Mouse (Mus musculus) MEL (cell line): ENCODE data around the gene Ccdc87.

ENCODE experiments used
- CTCF ChIP-seq, 3 experiments: IDR thresholded peaks in 2 of 3; conservative IDR thresholded peaks in 1 of 3; 2 replicates each; pipeline ENCODE4 v1.5.1; 2011 to 2012; ENCODE audit warnings: low read length in 3 of 3, low read depth in 2 of 3, mild to moderate bottlenecking in 2 of 3, improper control_type of control experiment in 1 of 3, inconsistent platforms in 1 of 3, mixed read lengths in 1 of 3, moderate library complexity in 1 of 3; ENCODE audit not compliant: control insufficient read depth in 1 of 3, insufficient read depth in 1 of 3, poor library complexity in 1 of 3, severe bottlenecking in 1 of 3
- E2F4 ChIP-seq: IDR thresholded peaks from 2 replicates; pipeline ENCODE4 v1.6.1; 2011; ENCODE audit warnings: low read depth, low read length, improper control_type of control experiment, borderline replicate concordance
- ELF1 ChIP-seq: IDR thresholded peaks from 2 replicates; pipeline ENCODE4 v1.6.1; 2014; ENCODE audit warnings: low read depth, mild to moderate bottlenecking, inconsistent platforms, low read length, improper control_type of control experiment, moderate library complexity
- HCFC1 ChIP-seq: IDR thresholded peaks from 2 replicates; pipeline ENCODE4 v1.6.1; 2012; ENCODE audit warnings: low read depth, mild to moderate bottlenecking, inconsistent platforms, low read length, improper control_type of control experiment, moderate library complexity
- MAFK ChIP-seq: IDR thresholded peaks from 2 replicates; pipeline ENCODE4 v1.6.1; 2011; ENCODE audit warnings: low read depth, mild to moderate bottlenecking, low read length, improper control_type of control experiment, borderline replicate concordance
- MEF2A ChIP-seq: IDR thresholded peaks from 2 replicates; pipeline ENCODE4 v1.6.1; 2014; ENCODE audit warnings: low read depth, mild to moderate bottlenecking, inconsistent platforms, low read length, improper control_type of control experiment; ENCODE audit not compliant: poor library complexity, insufficient replicate concordance, severe bottlenecking; ENCODE audit errors: extremely low read depth
- NELFE ChIP-seq: IDR thresholded peaks from 2 replicates; pipeline ENCODE4 v1.6.1; 2011; ENCODE audit warnings: low read depth, low read length, improper control_type of control experiment
- POLR2A ChIP-seq, 2 experiments: IDR thresholded peaks; 2 replicates each; pipeline ENCODE4 v1.6.1; 2011 to 2012; ENCODE audit warnings: low read length in 2 of 2, mild to moderate bottlenecking in 2 of 2, control low read depth in 1 of 2, improper control_type of control experiment in 1 of 2, low read depth in 1 of 2, moderate library complexity in 1 of 2; ENCODE audit not compliant: control insufficient read depth in 1 of 2, insufficient read depth in 1 of 2, poor library complexity in 1 of 2
- POLR2AphosphoS2 ChIP-seq: IDR thresholded peaks from 2 replicates; pipeline ENCODE4 v1.6.1; 2011; ENCODE audit warnings: low read length, improper control_type of control experiment
- TAL1 ChIP-seq: IDR thresholded peaks from 2 replicates; pipeline ENCODE4 v1.6.1; 2012; ENCODE audit warnings: mild to moderate bottlenecking, inconsistent platforms, low read length, moderate library complexity, mixed read lengths
- ZMIZ1 ChIP-seq: IDR thresholded peaks from 2 replicates; pipeline ENCODE4 v1.6.1; 2012; ENCODE audit warnings: low read depth, mild to moderate bottlenecking, inconsistent platforms, low read length, improper control_type of control experiment, moderate library complexity

DNA sequence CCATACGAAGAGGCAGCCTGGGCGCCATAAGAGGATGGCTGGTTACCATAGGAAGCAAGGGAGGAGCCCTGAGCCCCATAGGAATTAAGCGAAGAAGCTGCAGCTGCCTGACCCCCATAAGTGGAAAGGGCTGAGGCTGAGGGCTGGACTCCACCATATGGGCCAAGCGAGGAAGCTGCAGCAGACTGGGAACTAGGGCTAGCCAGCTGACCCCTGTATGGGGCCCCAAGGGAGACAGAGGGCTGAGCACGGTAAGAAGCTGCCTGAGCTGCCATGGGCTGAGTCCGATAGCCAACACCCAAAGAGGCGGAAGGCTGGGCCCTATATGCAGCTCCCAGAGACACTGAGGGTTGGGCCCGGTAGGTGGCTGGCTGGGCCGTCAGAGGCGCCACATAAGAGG is 35.9 kb upstream of the Ccdc87 start:
- TF ChIP-seq CTCF (IDR thresholded peaks at IDR 0.05 in 2 of 3, conservative IDR thresholded peaks at IDR 0.05 in 1 of 3; ENCODE audit: control insufficient read depth in 1 of 3, insufficient read depth in 1 of 3, low read depth in 2 of 3, low read length in 3 of 3, poor library complexity in 1 of 3, severe bottlenecking in 1 of 3) (no peak), MEF2A (no peak), TAL1 (no peak), POLR2AphosphoS2 (no peak), E2F4 (no peak), POLR2A (IDR thresholded peaks at IDR 0.05; ENCODE audit: control insufficient read depth in 1 of 2, insufficient read depth in 1 of 2, low read depth in 1 of 2, low read length in 2 of 2, poor library complexity in 1 of 2) (no peak), MAFK (no peak), HCFC1 (no peak), NELFE (no peak), ZMIZ1 (no peak), ELF1 (no peak)
